Mouse (Mus musculus) lung, postnatal 0 days (tissue): ENCODE measurements around the gene Lyst. TPM values are rescaled to one million over a fixed set of nuclear protein-coding genes. Genes with fewer than 3 reads are reported as not detected.

Experiments used
- ATAC-seq: fragments of 200-750 bp; cut with Nextera tagmentation; 2 replicates; pipeline ENCODE4 v1.8.0; 2017; ENCODE audit warnings: moderate library complexity
- DNase-seq: peaks from one replicate; pipeline ENCODE4 v3.0.0-alpha.2; 2016; ENCODE audit warnings: low spot score
- H3K27ac ChIP-seq: fragments of 300-500 bp; sonication (generic); 2 replicates; pipeline ENCODE4 v1.5.1; 2014; ENCODE audit warnings: antibody characterized with exemption, mild to moderate bottlenecking, low read length, mixed read lengths
- H3K27me3 ChIP-seq: fragments of 300-500 bp; sonication (generic); replicated peaks from 2 replicates; pipeline ENCODE4 v1.6.1; 2014; ENCODE audit warnings: low read length, mixed read lengths; ENCODE audit not compliant: insufficient read depth
- H3K36me3 ChIP-seq: fragments of 300-500 bp; sonication (generic); 2 replicates; pipeline ENCODE4 v1.6.1; 2014; ENCODE audit warnings: low read length, mixed read lengths; ENCODE audit not compliant: insufficient read depth
- H3K4me1 ChIP-seq: fragments of 300-500 bp; sonication (generic); 2 replicates; pipeline ENCODE4 v1.6.1; 2014; ENCODE audit warnings: antibody characterized with exemption, low read depth, low read length, mixed read lengths; ENCODE audit not compliant: insufficient read depth
- H3K4me2 ChIP-seq: fragments of 300-500 bp; sonication (generic); replicated peaks from 2 replicates; pipeline ENCODE4 v1.6.1; 2014; ENCODE audit warnings: low read depth, mild to moderate bottlenecking, low read length, moderate library complexity, mixed read lengths
- H3K4me3 ChIP-seq: fragments of 300-500 bp; sonication (generic); 2 replicates; pipeline ENCODE4 v1.5.1; 2014; ENCODE audit warnings: low read depth, low read length
- H3K9ac ChIP-seq: fragments of 300-500 bp; sonication (generic); replicated peaks from 2 replicates; pipeline ENCODE4 v1.6.1; 2014; ENCODE audit warnings: low read depth, mild to moderate bottlenecking
- H3K9me3 ChIP-seq: fragments of 300-500 bp; sonication (generic); 2 replicates; pipeline ENCODE4 v1.6.1; 2016; ENCODE audit warnings: low read length, mixed read lengths
- CTCF ChIP-seq: IDR thresholded peaks from 2 replicates; pipeline ENCODE4 v1.5.1; 2016; ENCODE audit warnings: antibody characterized with exemption, mild to moderate bottlenecking
- EP300 ChIP-seq: IDR thresholded peaks from 2 replicates; pipeline ENCODE4 v1.6.1; 2016; ENCODE audit warnings: antibody characterized with exemption, mild to moderate bottlenecking, control low read depth
- WGBS: fragments of 180-500 bp; shearing (Covaris S2); extraction: QIAGEN DNeasy Blood & Tissue Kit; methylation state at CpG from one replicate; pipeline ENCODE4 v1.1.7; 2014; 5-methylcytosine and 5-hydroxymethylcytosine counted together
- polyA plus RNA-seq: library from polyadenylated mRNA; unstranded; fragments of >200 nt; fragmentation: Nextera tagmentation; extraction: Ambion mirVana; gene quantifications from 2 replicates; pipeline ENCODE4 v1.2.1, GENCODE M21; 2015

The Lyst gene
- polyA plus RNA-seq, 1 experiment from 2014 or later = 7.1 TPM

GRCm38 (mm10) chr13:13609655-13610054, 19.5 kb downstream of the Lyst start:
- H3K4me2 ChIP-seq = no peak overlapping the region
- DNase-seq = no peak
- H3K27ac ChIP-seq = no peak overlapping the region
- no peak overlapping the region for H3K4me3 ChIP-seq
- H3K27me3 ChIP-seq = no peaks in the 10 kb centered on the region
- H3K36me3 ChIP-seq = no peaks in the 10 kb centered on the region
- WGBS = 65% methylated on average over 2 of the region's 2 CpGs
- TF ChIP-seq CTCF (no peak), EP300 (no peak)
- ATAC-seq = no peak
- 0 out of 2 replicates have a peak, but pooled peaks cover 8% of the 10 kb centered on the region for H3K4me1 ChIP-seq
- H3K9me3 ChIP-seq = no peaks in the 10 kb centered on the region
- no peak overlapping the region for H3K9ac ChIP-seq

- H3K27me3 ChIP-seq = no peaks in the 10 kb centered on the region
- H3K4me1 ChIP-seq = 0 out of 2 replicates have a peak, but pooled peaks cover 5% of the 10 kb centered on the region
- H3K4me2 ChIP-seq = no peak overlapping the region
- no peak overlapping the region for H3K27ac ChIP-seq
- peak; percentile 83 for DNase-seq
- peak; percentile 81 for TF ChIP-seq CTCF
- TF ChIP-seq EP300 = no peak
- ATAC-seq = peak; percentile 68
- peaks cover 6% of the 10 kb centered on the region for H3K36me3 ChIP-seq
- H3K9ac ChIP-seq = no peak overlapping the region
- no peaks in the 10 kb centered on the region for H3K9me3 ChIP-seq
- H3K4me3 ChIP-seq = no peak overlapping the region
- 69% methylated on average over 1 of the region's 1 CpGs for WGBS
These were observed 22.7 kb downstream of the Lyst start for GRCm38 (mm10) chr13:13612882-13613281.

GRCm38 (mm10) chr13:13614235-13614634, 24.0 kb downstream of the Lyst start:
- H3K36me3 ChIP-seq = peaks cover 11% of the 10 kb centered on the region
- H3K9me3 ChIP-seq = no peaks in the 10 kb centered on the region
- no peaks in the 10 kb centered on the region for H3K27me3 ChIP-seq
- DNase-seq (no peak), ATAC-seq (no peak)
- H3K4me3 ChIP-seq = no peak overlapping the region
- H3K27ac ChIP-seq = no peak overlapping the region
- H3K4me1 ChIP-seq = 0 out of 2 replicates have a peak, but pooled peaks cover 5% of the 10 kb centered on the region
- TF ChIP-seq CTCF = no peak
- no peak for TF ChIP-seq EP300
- H3K9ac ChIP-seq = no peak overlapping the region
- H3K4me2 ChIP-seq = no peak overlapping the region
- WGBS = 74% methylated on average over 4 of the region's 4 CpGs

GRCm38 (mm10) chr13:13621456-13621855, 31.3 kb downstream of the Lyst start:
- no peak overlapping the region for H3K4me3 ChIP-seq
- DNase-seq (no peak), ATAC-seq (no peak)
- 89% methylated on average over 5 of the region's 5 CpGs for WGBS
- H3K36me3 ChIP-seq = peaks cover 12% of the 10 kb centered on the region
- no peak for TF ChIP-seq EP300
- TF ChIP-seq CTCF = no peak
- H3K9me3 ChIP-seq = no peaks in the 10 kb centered on the region
- H3K27me3 ChIP-seq = no peaks in the 10 kb centered on the region
- no peak overlapping the region for H3K9ac ChIP-seq
- H3K27ac ChIP-seq = no peak overlapping the region
- H3K4me1 ChIP-seq = no peaks in the 10 kb centered on the region
- no peak overlapping the region for H3K4me2 ChIP-seq

- DNase-seq = no peak
- WGBS = 61% methylated on average over 3 of the region's 3 CpGs
These were observed 32.4 kb downstream of the Lyst start for GRCm38 (mm10) chr13:13622565-13622964.

GRCm38 (mm10) chr13:13633746-13634145, 43.5 kb downstream of the Lyst start:
- Histone ChIP-seq H3K4me3 (no peak overlapping the region), H3K27me3 (no peaks in the 10 kb centered on the region), H3K9me3 (no peaks in the 10 kb centered on the region), H3K9ac (no peak overlapping the region), H3K27ac (no peak overlapping the region), H3K4me2 (no peak overlapping the region), H3K4me1 (no peaks in the 10 kb centered on the region), H3K36me3 (peaks cover 17% of the 10 kb centered on the region; the same call in 1 of the 2 replicates)
- DNase-seq (no peak), ATAC-seq (no peak)
- TF ChIP-seq EP300 (no peak), CTCF (no peak)
- WGBS = 87% methylated on average over 1 of the region's 1 CpGs

More at GRCm38 (mm10) chr13:13622565-13622964, 32.4 kb downstream of the Lyst start:
- Histone ChIP-seq H3K36me3 (peaks cover 9% of the 10 kb centered on the region; the same call in 1 of the 2 replicates), H3K9ac (no peak overlapping the region), H3K9me3 (no peaks in the 10 kb centered on the region), H3K4me1 (no peaks in the 10 kb centered on the region), H3K27me3 (no peaks in the 10 kb centered on the region), H3K4me3 (no peak overlapping the region), H3K4me2 (no peak overlapping the region), H3K27ac (no peak overlapping the region)
- no peak for ATAC-seq
- TF ChIP-seq EP300 = no peak
- no peak for TF ChIP-seq CTCF

GRCm38 (mm10) chr13:13634706-13635105, 44.5 kb downstream of the Lyst start:
- ATAC-seq = no peak
- DNase-seq = no peak
- no peak overlapping the region for H3K27ac ChIP-seq
- WGBS = 81% methylated on average over 7 of the region's 7 CpGs
- H3K4me2 ChIP-seq = no peak overlapping the region
- TF ChIP-seq EP300 = no peak
- no peak for TF ChIP-seq CTCF
- H3K9me3 ChIP-seq = no peaks in the 10 kb centered on the region
- no peaks in the 10 kb centered on the region for H3K4me1 ChIP-seq
- H3K9ac ChIP-seq = no peak overlapping the region
- no peak overlapping the region for H3K4me3 ChIP-seq
- no peaks in the 10 kb centered on the region for H3K27me3 ChIP-seq
- peaks cover 19% of the 10 kb centered on the region; the same call in 1 of the 2 replicates for H3K36me3 ChIP-seq
